Mouse (Mus musculus): ENCODE data around the gene Impg1. TPM values are rescaled to one million over a fixed set of nuclear protein-coding genes. Genes with fewer than 3 reads are reported as not detected.
"Not testable (repeated sequence)": the region's sequence is repeated elsewhere in the genome, so short reads cannot be mapped to it uniquely, and the experiment has no call there.

The Impg1 gene
- polyA plus RNA-seq, 1 experiment = not detected

DNA sequence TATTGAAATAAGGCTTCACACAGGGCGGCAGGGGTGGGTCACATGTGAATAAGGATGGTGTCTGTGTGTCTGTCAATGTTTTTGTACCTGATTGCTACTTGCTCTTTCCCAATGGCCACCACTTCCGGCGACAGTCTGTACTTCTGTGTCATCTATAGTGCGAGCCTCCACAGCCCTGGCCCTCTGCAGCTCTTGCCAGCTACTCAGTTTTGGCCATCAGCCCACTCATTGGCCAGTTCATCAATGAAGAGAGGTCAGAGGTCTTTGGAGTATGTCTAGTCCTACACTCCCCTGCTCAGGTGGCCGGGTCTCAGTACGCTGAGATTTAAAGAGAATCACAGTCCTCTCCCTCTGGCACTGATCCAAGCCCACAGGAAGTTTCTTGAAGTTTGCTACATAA is 127.3 kb downstream of the Impg1 start:
- Histone ChIP-seq H3K4me1 (ENCODE audit: control insufficient read depth, insufficient read depth, low read length) (no peaks in the 10 kb centered on the region), H3K27ac (ENCODE audit: control insufficient read depth, insufficient read depth, low read depth, low read length, poor library complexity) (no peak overlapping the region), H3K4me3 (replicated peaks; ENCODE audit: control insufficient read depth, low read depth, low read length) (no peak overlapping the region)
- WGBS = 70% methylated on average over 6 of the region's 6 CpGs
- no peak for TF ChIP-seq CTCF (IDR thresholded peaks at IDR 0.05; ENCODE audit: control insufficient read depth, insufficient read depth, low read length)
- no peak for TF ChIP-seq POLR2A (IDR thresholded peaks at IDR 0.05; ENCODE audit: borderline replicate concordance, control insufficient read depth, low read depth, low read length)

DNA sequence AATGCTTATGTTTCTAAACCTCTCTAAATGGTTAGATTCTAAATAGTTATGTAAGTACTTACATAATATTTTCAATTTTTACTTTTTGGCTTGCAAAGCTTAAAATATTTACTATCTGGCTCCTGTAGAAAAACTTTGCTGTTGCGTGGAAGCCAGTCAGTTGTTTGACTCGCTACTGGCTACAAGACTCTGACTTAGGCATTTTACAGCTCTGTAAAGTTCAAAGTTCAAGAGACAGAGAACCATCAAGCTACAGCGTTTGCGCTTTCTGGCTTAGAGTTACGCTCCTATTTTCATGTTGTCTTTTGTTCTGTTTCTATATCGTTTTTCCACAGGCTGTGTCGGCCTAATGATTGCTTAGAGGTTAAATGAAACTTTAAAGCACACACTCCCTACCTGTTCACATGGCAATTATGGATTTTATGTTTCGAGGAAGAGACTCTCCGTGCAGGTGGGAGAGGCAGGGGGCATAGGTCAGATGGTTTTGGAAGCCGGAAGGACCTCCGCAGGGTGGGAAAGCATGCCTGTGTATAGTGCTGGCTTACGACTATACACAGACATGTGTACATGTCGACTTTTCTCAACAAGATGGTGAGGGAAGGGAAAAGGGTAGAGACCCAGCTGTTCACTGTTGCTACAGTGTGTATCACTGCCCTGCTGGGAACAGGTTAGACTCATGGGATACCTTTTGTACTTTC is 129.5 kb downstream of the Impg1 start:
- TF ChIP-seq CTCF (IDR thresholded peaks at IDR 0.05; ENCODE audit: control insufficient read depth, insufficient read depth, low read length) = no peak
- TF ChIP-seq POLR2A (IDR thresholded peaks at IDR 0.05; ENCODE audit: borderline replicate concordance, control insufficient read depth, low read depth, low read length) = no peak
- Histone ChIP-seq H3K4me1 (ENCODE audit: control insufficient read depth, insufficient read depth, low read length) (no peaks in the 10 kb centered on the region), H3K27ac (ENCODE audit: control insufficient read depth, insufficient read depth, low read depth, low read length, poor library complexity) (no peak overlapping the region), H3K4me3 (replicated peaks; ENCODE audit: control insufficient read depth, low read depth, low read length) (no peak overlapping the region)
- 82% methylated on average over 13 of the region's 13 CpGs for WGBS

DNA sequence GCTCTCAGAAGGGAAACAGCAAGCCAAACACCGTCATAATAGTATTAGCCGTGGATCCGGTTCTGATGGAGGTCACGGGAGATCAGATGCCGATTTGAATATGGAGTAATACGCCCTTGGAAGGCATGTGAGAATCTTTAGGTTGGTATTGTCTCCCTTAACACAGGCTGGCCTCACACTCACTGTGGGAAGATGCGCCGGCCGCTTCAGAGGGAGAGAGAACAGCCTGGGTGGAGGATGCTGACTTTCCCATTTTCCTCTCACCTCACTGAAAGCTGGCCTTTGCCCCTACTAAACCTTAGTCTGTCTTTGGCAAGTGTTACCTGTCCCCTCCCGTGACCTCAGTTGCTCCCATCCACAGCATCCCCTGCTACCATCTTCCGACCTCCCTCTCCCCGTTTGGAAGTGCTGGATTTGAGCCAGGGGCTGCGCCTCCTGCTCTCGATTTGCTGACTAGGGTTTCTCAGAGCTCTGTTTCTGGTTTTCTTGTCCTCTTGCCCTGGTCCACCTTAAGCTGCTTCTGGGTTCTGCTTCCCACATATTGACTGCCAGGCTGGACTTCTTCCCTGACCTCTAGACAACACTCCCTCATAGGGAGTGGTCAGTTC is 131.2 kb downstream of the Impg1 start:
- no peak overlapping the region for H3K4me3 ChIP-seq (replicated peaks; ENCODE audit: control insufficient read depth, low read depth, low read length)
- 85% methylated on average over 14 of the region's 14 CpGs for WGBS
- TF ChIP-seq CTCF (IDR thresholded peaks at IDR 0.05; ENCODE audit: control insufficient read depth, insufficient read depth, low read length) = no peak
- no peak for TF ChIP-seq POLR2A (IDR thresholded peaks at IDR 0.05; ENCODE audit: borderline replicate concordance, control insufficient read depth, low read depth, low read length)
- no peak overlapping the region for H3K27ac ChIP-seq (ENCODE audit: control insufficient read depth, insufficient read depth, low read depth, low read length, poor library complexity)
- no peaks in the 10 kb centered on the region for H3K4me1 ChIP-seq (ENCODE audit: control insufficient read depth, insufficient read depth, low read length)

DNA sequence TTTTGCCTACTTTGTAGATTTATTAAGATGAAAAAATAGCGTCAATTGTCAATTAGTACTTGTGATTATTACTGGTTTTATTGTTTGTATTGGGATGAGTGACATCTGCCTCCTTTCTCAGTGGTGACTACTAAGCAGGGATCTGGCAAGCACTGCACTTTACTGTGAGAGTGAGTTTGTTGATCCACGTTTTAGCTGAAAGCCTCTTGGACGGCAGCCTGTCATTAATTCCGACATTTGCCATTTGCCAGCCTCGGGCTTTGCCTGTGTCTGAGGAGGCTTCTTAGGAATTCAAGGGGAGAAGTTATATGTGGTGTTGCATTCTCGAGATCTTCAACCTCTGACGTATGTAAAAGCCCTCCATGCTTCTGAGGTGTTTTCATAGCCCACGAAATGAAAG is 131.8 kb downstream of the Impg1 start:
- no peaks in the 10 kb centered on the region for H3K4me1 ChIP-seq (ENCODE audit: control insufficient read depth, insufficient read depth, low read length)
- H3K4me3 ChIP-seq (replicated peaks; ENCODE audit: control insufficient read depth, low read depth, low read length) = no peak overlapping the region
- no peak overlapping the region for H3K27ac ChIP-seq (ENCODE audit: control insufficient read depth, insufficient read depth, low read depth, low read length, poor library complexity)
- TF ChIP-seq POLR2A (IDR thresholded peaks at IDR 0.05; ENCODE audit: borderline replicate concordance, control insufficient read depth, low read depth, low read length) (no peak), CTCF (IDR thresholded peaks at IDR 0.05; ENCODE audit: control insufficient read depth, insufficient read depth, low read length) (no peak)
- WGBS = 77% methylated on average over 8 of the region's 8 CpGs

DNA sequence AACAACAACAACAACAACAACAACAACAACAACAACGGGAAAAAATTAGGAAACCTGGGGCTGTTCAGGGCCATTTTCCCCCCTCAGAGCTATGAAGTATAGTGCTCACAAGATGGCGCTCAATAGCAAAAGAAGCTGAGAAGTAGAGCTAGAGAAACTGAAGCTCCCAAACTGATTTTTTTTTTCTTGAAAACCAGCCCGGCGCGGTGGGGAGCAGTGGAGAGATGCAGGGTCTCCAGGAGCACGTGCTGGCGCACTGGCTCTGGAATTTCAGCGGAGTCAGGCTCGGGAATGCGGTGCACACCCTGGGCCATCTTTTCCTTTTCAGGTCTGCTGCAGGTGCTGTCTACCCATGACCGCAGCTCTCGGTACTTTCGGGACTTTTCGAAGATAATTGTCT is 133.1 kb downstream of the Impg1 start:
- WGBS = 18% methylated on average over 14 of the region's 14 CpGs
- no peak overlapping the region for H3K4me3 ChIP-seq (replicated peaks; ENCODE audit: control insufficient read depth, low read depth, low read length)

DNA sequence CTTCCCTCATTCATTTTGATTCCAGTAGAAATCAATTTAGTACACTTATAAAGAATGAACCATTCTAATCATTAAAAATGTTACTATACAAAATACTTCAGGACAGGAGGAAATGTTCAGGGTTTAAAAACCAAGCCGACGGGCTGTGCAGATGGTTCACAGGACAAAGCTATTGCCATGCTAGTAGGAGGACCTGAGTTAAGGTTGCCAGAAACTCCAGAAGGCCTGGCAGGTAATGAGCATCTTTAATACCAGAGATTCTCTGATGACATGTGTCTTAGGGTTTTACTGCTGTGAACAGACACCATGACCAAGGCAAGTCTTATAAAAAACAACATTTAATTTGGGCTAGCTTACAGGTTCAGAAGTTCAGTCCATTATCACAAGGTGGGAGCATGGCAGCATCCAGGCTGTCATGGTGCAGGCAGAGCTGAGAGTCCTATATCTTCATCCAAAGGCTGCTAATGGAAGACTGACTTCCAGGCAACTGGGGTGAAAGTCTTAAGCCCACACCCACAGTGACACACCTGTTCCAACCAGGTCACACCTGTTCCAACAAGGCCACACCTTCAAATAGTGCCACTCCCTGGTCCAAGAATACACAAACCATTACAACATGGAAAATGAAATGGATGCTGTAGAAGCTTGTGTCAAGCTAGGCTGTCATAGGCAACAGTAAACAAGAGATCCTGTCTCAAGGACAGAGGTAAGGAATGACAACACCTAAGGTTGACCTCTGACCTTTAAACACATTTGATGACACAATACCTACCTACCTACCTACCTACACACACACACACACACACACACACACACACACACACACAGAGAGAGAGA is 144.0 kb downstream of the Impg1 start:
- H3K4me1 ChIP-seq (ENCODE audit: control insufficient read depth, insufficient read depth, low read length); H3K4me3 ChIP-seq (replicated peaks; ENCODE audit: control insufficient read depth, low read depth, low read length); H3K27ac ChIP-seq (ENCODE audit: control insufficient read depth, insufficient read depth, low read depth, low read length, poor library complexity): not testable (repeated sequence)
- 87% methylated on average over 2 of the region's 2 CpGs for WGBS

More for the DNA sequence above, 133.1 kb downstream of the Impg1 start:
- H3K4me1 ChIP-seq (ENCODE audit: control insufficient read depth, insufficient read depth, low read length) = no peaks in the 10 kb centered on the region
- TF ChIP-seq CTCF (IDR thresholded peaks at IDR 0.05; ENCODE audit: control insufficient read depth, insufficient read depth, low read length) = no peak
- no peak for TF ChIP-seq POLR2A (IDR thresholded peaks at IDR 0.05; ENCODE audit: borderline replicate concordance, control insufficient read depth, low read depth, low read length)
- no peak overlapping the region for H3K27ac ChIP-seq (ENCODE audit: control insufficient read depth, insufficient read depth, low read depth, low read length, poor library complexity)

DNA sequence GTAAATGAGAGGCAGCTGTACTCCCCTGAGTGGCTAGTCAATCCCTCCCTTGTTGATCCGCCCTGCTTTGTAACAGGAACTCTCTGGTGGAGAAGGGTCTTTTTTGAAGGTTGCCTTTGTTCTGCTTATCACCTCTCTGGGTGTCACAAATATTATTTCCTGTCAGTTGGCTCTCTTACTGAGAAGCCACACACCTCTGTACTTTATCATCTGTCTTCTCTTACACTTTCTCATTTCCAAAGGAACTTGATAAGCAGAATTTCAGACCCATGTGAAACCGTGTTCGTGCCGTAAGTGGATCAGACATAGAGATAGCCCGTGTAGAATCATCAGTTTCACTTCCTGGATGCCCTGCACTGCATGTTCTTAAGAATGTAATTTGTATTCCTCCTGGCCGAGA is 147.3 kb downstream of the Impg1 start:
- no peak overlapping the region for H3K27ac ChIP-seq (ENCODE audit: control insufficient read depth, insufficient read depth, low read depth, low read length, poor library complexity)
- H3K4me3 ChIP-seq (replicated peaks; ENCODE audit: control insufficient read depth, low read depth, low read length) = no peak overlapping the region
- no peaks in the 10 kb centered on the region for H3K4me1 ChIP-seq (ENCODE audit: control insufficient read depth, insufficient read depth, low read length)
- TF ChIP-seq CTCF (IDR thresholded peaks at IDR 0.05; ENCODE audit: control insufficient read depth, insufficient read depth, low read length) (no peak), POLR2A (IDR thresholded peaks at IDR 0.05; ENCODE audit: borderline replicate concordance, control insufficient read depth, low read depth, low read length) (no peak)
- 41% methylated on average over 6 of the region's 6 CpGs for WGBS

DNA sequence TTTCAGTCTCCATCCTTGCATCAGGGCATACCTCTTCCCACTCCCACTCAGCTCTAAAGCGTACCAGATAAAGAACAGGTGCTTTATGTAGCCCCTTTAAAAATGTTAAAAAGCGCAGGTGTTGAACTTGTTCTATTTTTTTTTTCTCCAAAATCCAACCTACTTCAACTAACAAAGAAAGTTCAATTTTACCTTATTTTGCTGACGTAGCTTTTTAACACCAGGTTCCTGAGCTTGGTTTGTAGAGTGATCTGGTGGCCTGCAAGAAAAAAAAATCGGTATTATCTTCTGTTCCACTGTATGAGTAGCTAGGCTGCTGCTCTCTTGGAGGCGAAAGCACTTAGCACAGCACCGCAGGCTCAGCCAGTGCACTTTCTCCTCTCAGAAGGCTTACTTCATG is 149.4 kb downstream of the Impg1 start:
- no peak overlapping the region for H3K27ac ChIP-seq (ENCODE audit: control insufficient read depth, insufficient read depth, low read depth, low read length, poor library complexity)
- no peaks in the 10 kb centered on the region for H3K4me1 ChIP-seq (ENCODE audit: control insufficient read depth, insufficient read depth, low read length)
- TF ChIP-seq CTCF (IDR thresholded peaks at IDR 0.05; ENCODE audit: control insufficient read depth, insufficient read depth, low read length) (no peak), POLR2A (IDR thresholded peaks at IDR 0.05; ENCODE audit: borderline replicate concordance, control insufficient read depth, low read depth, low read length) (no peak)
- no peak overlapping the region for H3K4me3 ChIP-seq (replicated peaks; ENCODE audit: control insufficient read depth, low read depth, low read length)
- WGBS = 85% methylated on average over 6 of the region's 6 CpGs

Measured in bone marrow, adult 2 months (tissue).